Mouse (Mus musculus): ENCODE data around the gene Tmem132d. TPM values are rescaled to one million over a fixed set of nuclear protein-coding genes. Genes with fewer than 3 reads are reported as not detected.
"Not testable (repeated sequence)": the region's sequence is repeated elsewhere in the genome, so short reads cannot be mapped to it uniquely, and the experiment has no call there.

The Tmem132d gene
- polyA plus RNA-seq, 1 experiment from 2014 or later = 1.2 TPM

- H3K4me2 ChIP-seq (replicated peaks) = no peak overlapping the region
- H3K27me3 ChIP-seq = no peaks in the 10 kb centered on the region
- no peak overlapping the region for H3K27ac ChIP-seq (replicated peaks)
- no peaks in the 10 kb centered on the region for H3K9me3 ChIP-seq
- no peaks in the 10 kb centered on the region for H3K36me3 ChIP-seq
- no peak overlapping the region for H3K4me3 ChIP-seq
- no peak for ATAC-seq (replicated peaks)
- 0 out of 2 replicates have a peak, but pooled peaks cover 3% of the 10 kb centered on the region for H3K4me1 ChIP-seq
- no peak overlapping the region for H3K9ac ChIP-seq (replicated peaks)
- WGBS = 82% methylated on average over 6 of the region's 6 CpGs
Measured at GRCm38 (mm10) chr5:127952800-127953199, 480.1 kb downstream of the Tmem132d start.

- no peaks in the 10 kb centered on the region for H3K27me3 ChIP-seq
- ATAC-seq (replicated peaks) = no peak
- no peaks in the 10 kb centered on the region for H3K36me3 ChIP-seq
- no peak overlapping the region for H3K27ac ChIP-seq (replicated peaks)
- no peaks in the 10 kb centered on the region for H3K9me3 ChIP-seq
- no peak overlapping the region for H3K4me3 ChIP-seq
- 66% methylated on average over 4 of the region's 4 CpGs for WGBS
- no peak overlapping the region for H3K9ac ChIP-seq (replicated peaks)
- no peaks in the 10 kb centered on the region for H3K4me1 ChIP-seq
- H3K4me2 ChIP-seq (replicated peaks) = no peak overlapping the region
Measured at GRCm38 (mm10) chr5:127950574-127950973, 482.3 kb downstream of the Tmem132d start.

GRCm38 (mm10) chr5:127947275-127947674, 485.6 kb downstream of the Tmem132d start:
- H3K9ac ChIP-seq (replicated peaks) = no peak overlapping the region
- WGBS = 29% methylated on average over 8 of the region's 8 CpGs
- no peak for ATAC-seq (replicated peaks)

DNA sequence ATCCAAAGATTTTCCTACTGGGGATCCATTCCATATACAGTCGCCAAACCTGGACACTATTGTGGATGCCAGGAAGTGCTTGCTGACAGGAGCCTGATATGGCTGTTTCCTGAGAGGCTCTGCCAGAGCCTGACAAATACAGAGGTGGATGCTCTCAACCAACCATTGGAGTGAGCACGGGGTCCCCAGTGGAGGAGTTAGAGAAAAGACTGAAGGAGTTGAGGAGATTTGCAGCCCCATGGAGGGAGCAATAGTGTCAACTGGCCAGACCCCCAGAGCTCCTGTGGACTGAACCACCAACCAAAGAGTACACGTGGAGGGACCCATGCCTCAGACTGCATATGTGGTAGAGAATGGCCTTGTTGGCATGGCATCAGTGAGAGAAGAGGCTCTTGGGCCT, 490.7 kb downstream of the Tmem132d start:
- not testable (repeated sequence) for H3K9ac ChIP-seq (replicated peaks); H3K27me3 ChIP-seq; H3K4me3 ChIP-seq; H3K27ac ChIP-seq (replicated peaks); H3K4me1 ChIP-seq; H3K36me3 ChIP-seq; H3K4me2 ChIP-seq (replicated peaks); H3K9me3 ChIP-seq; ATAC-seq (replicated peaks)
- WGBS = 84% methylated on average over 3 of the region's 3 CpGs

More at GRCm38 (mm10) chr5:127947275-127947674, 485.6 kb downstream of the Tmem132d start:
- Histone ChIP-seq H3K9me3 (no peaks in the 10 kb centered on the region), H3K27me3 (no peaks in the 10 kb centered on the region), H3K4me2 (replicated peaks) (no peak overlapping the region), H3K36me3 (no peaks in the 10 kb centered on the region), H3K4me1 (no peaks in the 10 kb centered on the region), H3K4me3 (no peak overlapping the region), H3K27ac (replicated peaks) (no peak overlapping the region)

GRCm38 (mm10) chr5:127937914-127938313, 495.0 kb downstream of the Tmem132d start:
- Histone ChIP-seq H3K27me3 (no peaks in the 10 kb centered on the region), H3K9ac (replicated peaks) (no peak overlapping the region), H3K4me3 (no peak overlapping the region), H3K9me3 (no peaks in the 10 kb centered on the region), H3K36me3 (no peaks in the 10 kb centered on the region), H3K4me2 (replicated peaks) (no peak overlapping the region), H3K27ac (replicated peaks) (no peak overlapping the region), H3K4me1 (no peaks in the 10 kb centered on the region)
- ATAC-seq (replicated peaks) = no peak
- WGBS = 84% methylated on average over 3 of the region's 3 CpGs

DNA sequence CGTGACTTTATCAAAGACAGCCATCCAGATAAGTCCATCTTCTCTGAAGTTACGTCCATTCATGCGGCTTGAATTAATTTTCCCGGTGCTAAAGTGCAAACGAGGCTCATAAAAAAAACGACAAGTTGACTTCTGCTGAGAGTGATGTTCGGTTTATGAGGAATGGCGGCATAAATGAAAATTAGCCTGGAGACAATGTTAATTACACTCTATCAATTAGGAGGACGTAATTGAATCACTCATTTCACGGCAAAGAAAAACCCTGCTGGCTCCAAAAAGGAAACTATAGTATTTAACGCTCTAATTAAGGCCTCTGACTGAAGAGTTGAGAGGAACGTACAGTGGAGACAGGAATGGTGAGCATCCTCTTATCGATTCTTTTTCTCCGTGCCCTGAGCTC, 503.2 kb downstream of the Tmem132d start:
- H3K9ac ChIP-seq (replicated peaks) = no peak overlapping the region
- no peak for ATAC-seq (replicated peaks)
- no peaks in the 10 kb centered on the region for H3K4me1 ChIP-seq
- H3K4me2 ChIP-seq (replicated peaks) = no peak overlapping the region
- 42% methylated on average over 14 of the region's 14 CpGs for WGBS
- no peak overlapping the region for H3K4me3 ChIP-seq
- H3K9me3 ChIP-seq = no peaks in the 10 kb centered on the region
- H3K27me3 ChIP-seq = no peaks in the 10 kb centered on the region
- no peak overlapping the region for H3K27ac ChIP-seq (replicated peaks)
- H3K36me3 ChIP-seq = no peaks in the 10 kb centered on the region

DNA sequence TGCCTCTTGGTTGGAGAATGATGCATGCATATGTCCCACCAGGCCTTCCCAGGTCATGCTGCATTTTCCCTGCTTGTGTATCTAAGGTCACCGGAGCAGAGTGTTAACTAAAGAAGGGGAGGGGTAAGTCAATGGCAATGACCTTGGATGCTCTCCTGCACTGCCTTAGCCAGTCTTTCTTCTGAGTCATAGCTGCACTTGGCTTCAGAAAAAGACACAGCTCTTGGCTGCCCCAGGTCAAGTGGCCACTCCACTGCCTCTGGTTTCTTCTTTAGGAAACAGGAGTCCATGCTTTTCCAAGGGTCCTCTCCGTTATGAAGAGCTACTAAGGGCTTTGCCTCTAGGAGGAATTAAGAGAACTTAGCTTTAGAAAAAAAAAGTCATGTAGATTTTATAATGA, 506.2 kb downstream of the Tmem132d start:
- Histone ChIP-seq H3K4me1 (peaks cover 6% of the 10 kb centered on the region; the same call in 1 of the 2 replicates), H3K4me2 (replicated peaks) (no peak overlapping the region)
- WGBS = 84% methylated on average over 2 of the region's 2 CpGs

DNA sequence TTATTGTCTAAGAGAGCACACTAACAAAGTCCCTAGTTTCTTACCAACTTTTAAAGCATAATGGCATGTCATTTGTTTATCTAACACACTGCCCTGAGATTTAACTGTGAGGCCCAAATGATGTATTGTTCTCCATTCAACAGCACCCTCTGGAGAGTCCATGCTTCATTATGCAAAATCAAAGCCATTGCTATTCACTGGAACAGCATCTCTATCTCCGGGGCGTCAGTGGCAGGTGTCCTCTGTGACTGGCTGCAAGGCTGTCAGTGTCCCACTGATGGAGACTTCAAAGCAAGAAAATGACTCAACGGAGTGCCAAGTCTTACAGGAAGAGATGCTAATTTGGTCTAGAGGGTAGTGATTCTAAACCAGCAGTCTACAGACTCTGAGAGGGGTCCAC, 508.8 kb downstream of the Tmem132d start:
- H3K27me3 ChIP-seq = no peaks in the 10 kb centered on the region
- no peak overlapping the region for H3K4me3 ChIP-seq
- H3K36me3 ChIP-seq = no peaks in the 10 kb centered on the region
- no peaks in the 10 kb centered on the region for H3K9me3 ChIP-seq
- no peak overlapping the region for H3K4me2 ChIP-seq (replicated peaks)
- no peak for ATAC-seq (replicated peaks)
- no peak overlapping the region for H3K27ac ChIP-seq (replicated peaks)
- no peak overlapping the region for H3K9ac ChIP-seq (replicated peaks)
- WGBS = 6% methylated on average over 3 of the region's 3 CpGs
- peaks cover 6% of the 10 kb centered on the region; the same call in 1 of the 2 replicates for H3K4me1 ChIP-seq

More for the DNA sequence above, 506.2 kb downstream of the Tmem132d start:
- H3K27me3 ChIP-seq = no peaks in the 10 kb centered on the region
- H3K36me3 ChIP-seq = no peaks in the 10 kb centered on the region
- no peaks in the 10 kb centered on the region for H3K9me3 ChIP-seq
- no peak for ATAC-seq (replicated peaks)
- H3K27ac ChIP-seq (replicated peaks) = no peak overlapping the region
- H3K9ac ChIP-seq (replicated peaks) = no peak overlapping the region
- no peak overlapping the region for H3K4me3 ChIP-seq

DNA sequence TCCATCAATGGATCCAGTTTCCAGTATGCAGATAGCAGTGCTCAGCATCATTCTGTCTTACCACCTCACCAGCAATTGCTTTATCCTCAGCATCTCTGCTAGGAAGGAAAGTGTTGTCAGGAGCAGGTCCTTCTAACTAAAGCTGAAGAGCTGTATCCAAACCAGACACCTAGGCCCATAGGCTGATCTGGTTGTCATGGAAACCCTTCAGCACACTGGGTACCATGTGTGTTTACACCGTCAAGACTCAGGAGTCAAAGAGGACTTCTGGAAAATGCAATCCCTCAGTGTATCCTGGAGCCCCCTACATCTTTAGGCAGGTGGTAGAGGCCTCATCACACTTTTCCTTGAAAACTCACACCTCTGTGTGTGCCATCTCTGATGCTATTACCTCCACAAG, 513.7 kb downstream of the Tmem132d start:
- no peak overlapping the region for H3K4me3 ChIP-seq
- 46% methylated on average over 1 of the region's 1 CpGs for WGBS
- no peak for ATAC-seq (replicated peaks)
- no peak overlapping the region for H3K27ac ChIP-seq (replicated peaks)
- H3K9me3 ChIP-seq = no peaks in the 10 kb centered on the region
- no peak overlapping the region for H3K9ac ChIP-seq (replicated peaks)
- H3K4me1 ChIP-seq = peaks cover 4% of the 10 kb centered on the region; the same call in 1 of the 2 replicates
- H3K27me3 ChIP-seq = no peaks in the 10 kb centered on the region
- H3K36me3 ChIP-seq = no peaks in the 10 kb centered on the region
- no peak overlapping the region for H3K4me2 ChIP-seq (replicated peaks)

DNA sequence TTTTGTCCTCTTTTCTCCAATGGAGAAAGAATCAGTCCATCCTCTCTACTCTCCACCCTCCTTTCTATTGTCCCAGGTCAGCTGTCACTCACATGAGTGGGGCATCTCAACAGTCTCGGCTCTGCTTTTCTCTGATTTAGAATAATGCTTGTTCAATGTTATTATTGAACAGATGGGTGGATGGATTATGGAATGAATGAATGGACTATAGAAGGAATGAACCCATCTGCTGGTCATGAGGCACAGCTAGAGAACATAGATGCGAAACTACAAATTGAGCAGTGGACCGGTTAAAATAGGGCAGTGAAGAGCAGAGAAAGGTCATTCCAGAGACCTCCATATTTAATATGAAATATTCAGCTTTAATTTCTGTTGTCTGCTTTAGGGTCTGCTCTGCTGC, 514.5 kb downstream of the Tmem132d start:
- Histone ChIP-seq H3K27ac (replicated peaks) (no peak overlapping the region), H3K27me3 (no peaks in the 10 kb centered on the region), H3K4me3 (no peak overlapping the region), H3K9ac (replicated peaks) (no peak overlapping the region), H3K4me2 (replicated peaks) (no peak overlapping the region), H3K4me1 (no peaks in the 10 kb centered on the region), H3K36me3 (no peaks in the 10 kb centered on the region), H3K9me3 (no peaks in the 10 kb centered on the region)
- no peak for ATAC-seq (replicated peaks)
- 84% methylated on average over 3 of the region's 3 CpGs for WGBS

GRCm38 (mm10) chr5:127914157-127914556, 518.7 kb downstream of the Tmem132d start:
- no peaks in the 10 kb centered on the region for H3K27me3 ChIP-seq
- ATAC-seq (replicated peaks) = no peak
- 70% methylated on average over 11 of the region's 11 CpGs for WGBS
- no peak overlapping the region for H3K27ac ChIP-seq (replicated peaks)
- no peak overlapping the region for H3K4me2 ChIP-seq (replicated peaks)
- no peak overlapping the region for H3K4me3 ChIP-seq
- no peak overlapping the region for H3K9ac ChIP-seq (replicated peaks)
- H3K9me3 ChIP-seq = no peaks in the 10 kb centered on the region
- no peaks in the 10 kb centered on the region for H3K4me1 ChIP-seq
- H3K36me3 ChIP-seq = no peaks in the 10 kb centered on the region

- Histone ChIP-seq H3K27ac (replicated peaks) (no peak overlapping the region), H3K9ac (replicated peaks) (no peak overlapping the region), H3K36me3 (no peaks in the 10 kb centered on the region), H3K27me3 (no peaks in the 10 kb centered on the region), H3K4me2 (replicated peaks) (no peak overlapping the region), H3K4me1 (no peaks in the 10 kb centered on the region), H3K4me3 (no peak overlapping the region), H3K9me3 (no peaks in the 10 kb centered on the region)
- WGBS = 75% methylated on average over 3 of the region's 3 CpGs
- no peak for ATAC-seq (replicated peaks)
Measured at GRCm38 (mm10) chr5:127911603-127912002, 521.3 kb downstream of the Tmem132d start.

DNA sequence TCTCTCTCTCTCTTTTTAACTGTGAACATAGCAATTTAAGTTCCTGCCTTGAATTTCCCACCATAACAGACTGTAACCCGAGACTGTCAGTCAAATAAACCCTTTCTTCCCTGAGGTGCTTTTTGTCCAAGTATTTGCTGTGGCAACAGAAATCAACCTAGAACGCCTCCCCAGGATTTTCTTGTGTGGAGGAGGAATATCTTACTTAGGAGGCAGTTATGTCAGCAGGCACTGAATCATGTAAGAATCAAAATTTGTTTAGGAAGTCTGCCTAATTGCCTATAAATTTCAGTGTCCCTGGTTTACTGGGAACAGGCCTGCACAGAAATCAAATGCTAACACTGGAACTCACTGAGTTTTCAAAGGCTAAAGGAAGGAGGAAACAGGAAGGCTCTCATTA, 522.5 kb downstream of the Tmem132d start:
- H3K4me1 ChIP-seq = no peaks in the 10 kb centered on the region
- no peak overlapping the region for H3K4me3 ChIP-seq
- H3K27ac ChIP-seq (replicated peaks) = no peak overlapping the region
- H3K36me3 ChIP-seq = no peaks in the 10 kb centered on the region
- H3K9ac ChIP-seq (replicated peaks) = no peak overlapping the region
- WGBS = 42% methylated on average over 2 of the region's 2 CpGs
- no peaks in the 10 kb centered on the region for H3K27me3 ChIP-seq
- no peaks in the 10 kb centered on the region for H3K9me3 ChIP-seq
- no peak overlapping the region for H3K4me2 ChIP-seq (replicated peaks)
- no peak for ATAC-seq (replicated peaks)

Measured in forebrain, embryonic 15.5 days (tissue).